Mouse (Mus musculus): Measurements from ENCODE around the gene Rbfox2.

DNA sequence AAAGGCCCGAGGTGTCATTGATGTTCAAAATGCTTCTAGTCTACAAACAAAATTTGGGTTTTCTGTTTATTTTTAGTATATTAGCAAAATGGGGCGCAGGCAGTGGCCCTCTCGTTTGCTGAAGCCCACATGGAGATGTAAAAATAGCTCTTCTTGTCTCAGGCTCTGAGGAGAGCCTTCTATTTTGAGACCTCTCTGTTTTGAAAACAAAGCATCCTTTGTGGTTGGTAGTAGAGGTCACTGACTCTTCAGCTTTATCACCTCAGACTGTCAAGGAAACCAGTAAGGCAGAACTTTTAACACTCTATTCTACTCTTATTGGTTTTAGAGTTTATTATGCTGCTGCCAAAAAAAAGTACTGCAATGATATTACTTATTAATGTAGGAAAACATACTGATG lies 189.6 kb downstream of the Rbfox2 start:
- no peak for TF ChIP-seq CTCF (IDR thresholded peaks at IDR 0.05; ENCODE audit: borderline replicate concordance, insufficient read depth, low read depth, low read length)
- TF ChIP-seq POLR2A (IDR thresholded peaks at IDR 0.05; ENCODE audit: borderline replicate concordance, insufficient read depth, low read length): no peak

Data from cerebellum, adult 2 months (tissue).